Mouse (Mus musculus) hindbrain, embryonic 16.5 days (tissue): ENCODE data around the gene Itsn2. TPM values are rescaled to one million over a fixed set of nuclear protein-coding genes. Genes with fewer than 3 reads are reported as not detected.

Experiments
- ATAC-seq: fragments of 200-750 bp; cut with Nextera tagmentation; 2 replicates; pipeline ENCODE4 v1.8.0; 2017; ENCODE audit warnings: moderate TSS enrichment, moderate library complexity
- H3K27ac ChIP-seq: fragments of 300-500 bp; sonication (generic); 2 replicates; pipeline ENCODE4 v1.5.1; 2014; ENCODE audit warnings: low read depth, mild to moderate bottlenecking, control low read depth, low read length, moderate library complexity
- H3K27me3 ChIP-seq: fragments of 300-500 bp; sonication (generic); replicated peaks from 2 replicates; pipeline ENCODE4 v1.6.1; 2014; ENCODE audit warnings: low read length; ENCODE audit not compliant: control insufficient read depth, insufficient read depth
- H3K36me3 ChIP-seq: fragments of 300-500 bp; sonication (generic); 2 replicates; pipeline ENCODE4 v1.6.1; 2014; ENCODE audit warnings: mild to moderate bottlenecking, low read length, moderate library complexity, mixed read lengths; ENCODE audit not compliant: control insufficient read depth, insufficient read depth
- H3K4me1 ChIP-seq: fragments of 300-500 bp; sonication (generic); 2 replicates; pipeline ENCODE4 v1.6.1; 2014; ENCODE audit warnings: low read depth, low read length; ENCODE audit not compliant: control insufficient read depth, insufficient read depth
- H3K4me2 ChIP-seq: fragments of 300-500 bp; sonication (generic); 2 replicates; pipeline ENCODE4 v1.6.1; 2014; ENCODE audit warnings: mild to moderate bottlenecking, low read length, control low read depth, moderate library complexity
- H3K4me3 ChIP-seq: fragments of 300-500 bp; sonication (generic); 2 replicates; pipeline ENCODE4 v1.5.1; 2014; ENCODE audit warnings: mild to moderate bottlenecking, low read length, control low read depth, moderate library complexity
- H3K9ac ChIP-seq: fragments of 300-500 bp; sonication (generic); 2 replicates; pipeline ENCODE4 v1.6.1; 2014; ENCODE audit warnings: low read depth, mild to moderate bottlenecking, control low read depth, low read length, moderate library complexity
- H3K9me3 ChIP-seq: fragments of 300-500 bp; sonication (generic); 2 replicates; pipeline ENCODE4 v1.6.1; 2014; ENCODE audit warnings: mild to moderate bottlenecking, low read length, moderate library complexity; ENCODE audit not compliant: control insufficient read depth
- WGBS: fragments of 180-500 bp; shearing (Covaris S2); extraction: QIAGEN DNeasy Blood & Tissue Kit; methylation state at CpG from one replicate; pipeline ENCODE4 v1.1.7; 2014; 5-methylcytosine and 5-hydroxymethylcytosine counted together
- polyA plus RNA-seq: library from polyadenylated mRNA; unstranded; fragments of >200 nt; fragmentation: Nextera tagmentation; extraction: Ambion mirVana; gene quantifications from 2 replicates; pipeline ENCODE4 v1.2.1, GENCODE M21; 2015

The Itsn2 gene
- polyA plus RNA-seq, 1 experiment from 2014 or later = 24.4 TPM

DNA sequence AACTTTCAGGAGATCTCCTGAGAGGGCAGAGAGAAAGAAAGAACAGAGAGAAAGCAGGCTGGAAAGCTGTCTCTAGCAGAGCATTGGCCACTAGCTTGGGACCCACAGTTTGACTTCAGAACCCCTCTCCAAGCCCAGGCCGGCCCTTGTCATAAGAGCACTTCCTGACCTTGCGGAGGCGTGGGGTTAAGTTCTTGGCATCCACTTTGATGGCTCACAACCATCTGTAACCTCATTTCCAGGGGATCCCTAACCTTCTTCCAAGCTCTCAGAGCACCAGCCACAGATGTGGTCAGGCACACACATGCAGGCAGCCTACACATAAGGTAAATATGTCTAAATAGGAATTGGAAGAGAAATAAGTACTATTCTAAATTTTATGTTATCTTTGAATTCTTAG is 35.0 kb upstream of the Itsn2 start:
- Histone ChIP-seq H3K27me3 (no peaks in the 10 kb centered on the region), H3K4me3 (no peak overlapping the region), H3K9ac (no peak overlapping the region), H3K4me1 (no peaks in the 10 kb centered on the region), H3K36me3 (no peaks in the 10 kb centered on the region), H3K4me2 (no peak overlapping the region), H3K27ac (no peak overlapping the region), H3K9me3 (no peaks in the 10 kb centered on the region)
- no peak for ATAC-seq
- 75% methylated on average over 3 of the region's 3 CpGs for WGBS

DNA sequence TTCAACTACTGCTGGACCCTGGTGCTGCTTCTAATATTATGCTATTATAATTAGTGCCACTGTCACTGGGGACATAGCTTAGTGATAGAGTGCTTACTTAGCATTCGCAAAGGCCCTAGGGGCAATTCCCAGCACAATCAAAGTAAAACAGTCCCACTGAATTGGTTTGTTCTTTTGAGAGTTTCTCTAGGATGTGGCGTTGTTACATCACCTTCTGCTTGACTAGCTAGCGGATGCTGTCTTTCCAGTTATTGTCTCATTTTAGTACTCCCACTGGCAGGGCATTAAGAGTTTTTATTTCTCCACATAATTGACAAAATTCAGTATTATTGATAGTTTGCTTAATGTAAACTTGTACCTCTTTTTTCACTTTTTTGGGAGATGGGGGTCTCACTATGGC is 34.4 kb upstream of the Itsn2 start:
- Histone ChIP-seq H3K4me1 (no peaks in the 10 kb centered on the region), H3K27me3 (no peaks in the 10 kb centered on the region), H3K9me3 (no peaks in the 10 kb centered on the region), H3K9ac (no peak overlapping the region), H3K36me3 (no peaks in the 10 kb centered on the region), H3K4me3 (no peak overlapping the region), H3K4me2 (no peak overlapping the region), H3K27ac (no peak overlapping the region)
- 73% methylated on average over 3 of the region's 3 CpGs for WGBS
- ATAC-seq = no peak

DNA sequence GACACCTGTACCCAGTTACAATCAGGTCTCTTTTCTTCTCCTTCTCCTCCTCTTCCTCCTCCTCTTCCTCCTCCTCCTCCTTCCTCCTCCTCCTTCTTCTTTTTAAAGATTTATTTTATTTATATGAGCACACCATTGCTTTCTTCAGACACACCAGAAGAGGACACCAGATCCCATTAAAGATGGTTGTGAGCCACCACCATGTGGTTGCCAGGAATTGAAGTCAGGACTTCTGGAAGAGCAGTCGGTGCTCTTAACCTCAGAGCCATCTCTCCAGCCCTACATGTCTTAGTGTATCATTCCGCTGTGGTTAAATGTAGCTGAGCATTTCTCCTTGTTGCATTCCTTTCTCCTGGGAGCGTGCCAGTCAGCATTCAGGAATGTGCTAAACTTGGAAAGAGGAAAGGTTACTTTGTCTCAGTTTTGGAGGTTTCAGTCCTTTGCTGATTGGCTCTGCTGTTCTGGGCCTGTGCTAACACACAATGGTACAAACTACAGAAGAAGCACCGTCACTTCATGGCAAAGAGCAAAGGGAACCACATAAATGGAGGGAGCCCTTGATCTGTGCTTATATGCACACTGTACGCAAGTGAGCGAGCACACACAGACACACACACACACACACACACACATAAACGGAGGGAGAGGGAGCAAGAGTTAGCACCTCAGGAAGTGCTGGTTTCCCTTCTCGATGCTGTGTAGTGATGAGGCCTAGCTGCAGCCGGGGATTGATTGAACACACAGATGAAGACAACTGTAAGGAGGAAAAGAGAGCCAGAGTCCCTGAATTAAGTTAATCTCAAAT is 33.8 kb upstream of the Itsn2 start:
- Histone ChIP-seq H3K4me2 (no peak overlapping the region), H3K4me3 (no peak overlapping the region), H3K36me3 (no peaks in the 10 kb centered on the region), H3K9ac (no peak overlapping the region), H3K4me1 (no peaks in the 10 kb centered on the region), H3K9me3 (no peaks in the 10 kb centered on the region), H3K27me3 (no peaks in the 10 kb centered on the region), H3K27ac (no peak overlapping the region)
- whole genome bisulfite sequencing = 84% methylated on average over 9 of the region's 9 CpGs
- ATAC-seq = no peak

DNA sequence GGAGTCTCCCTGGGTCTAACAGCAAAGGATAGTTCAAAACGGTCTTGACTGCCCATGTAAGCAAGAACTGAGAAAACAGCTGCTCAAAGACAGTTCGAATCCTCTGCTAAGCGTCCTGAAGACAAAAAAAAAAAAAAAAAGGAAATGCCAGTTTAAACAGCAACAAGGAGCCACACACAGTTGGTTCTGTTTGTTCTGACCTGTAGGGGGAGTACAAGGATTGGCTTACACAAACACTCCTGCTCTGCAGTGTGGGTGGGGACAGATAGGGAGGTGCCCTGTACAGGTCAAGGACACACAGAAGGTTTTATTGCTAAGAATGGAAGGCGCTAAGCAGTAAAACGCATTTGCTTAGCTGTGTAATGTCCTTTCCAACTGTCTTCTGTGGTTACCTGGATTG is 20.6 kb upstream of the Itsn2 start:
- no peak for ATAC-seq
- Histone ChIP-seq H3K4me2 (no peak overlapping the region), H3K9me3 (no peaks in the 10 kb centered on the region), H3K4me3 (no peak overlapping the region), H3K9ac (no peak overlapping the region), H3K36me3 (no peaks in the 10 kb centered on the region), H3K4me1 (no peaks in the 10 kb centered on the region), H3K27me3 (no peaks in the 10 kb centered on the region), H3K27ac (no peak overlapping the region)
- 39% methylated on average over 5 of the region's 5 CpGs for WGBS

DNA sequence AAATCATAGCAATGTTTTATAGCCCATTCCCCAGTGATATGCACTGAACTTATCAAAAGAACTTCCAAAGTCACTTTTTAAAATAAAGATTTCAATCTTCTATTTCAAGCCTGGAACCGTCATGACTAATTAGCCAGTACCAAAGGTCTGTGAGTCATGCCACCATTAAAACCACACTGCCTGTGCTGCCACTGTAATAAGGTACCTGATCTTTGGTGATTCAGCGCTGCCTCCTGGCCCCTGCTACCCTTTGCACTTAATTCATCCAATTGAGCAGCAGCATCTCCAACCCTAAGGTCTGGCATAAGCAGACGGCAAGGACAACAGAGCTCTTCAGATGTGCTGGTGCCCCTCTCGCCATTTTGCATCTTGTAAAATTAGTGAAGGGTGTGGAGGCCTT is 18.4 kb upstream of the Itsn2 start:
- Histone ChIP-seq H3K36me3 (no peaks in the 10 kb centered on the region), H3K9ac (no peak overlapping the region), H3K9me3 (no peaks in the 10 kb centered on the region), H3K27me3 (no peaks in the 10 kb centered on the region), H3K27ac (no peak overlapping the region), H3K4me1 (no peaks in the 10 kb centered on the region), H3K4me2 (no peak overlapping the region), H3K4me3 (no peak overlapping the region)
- ATAC-seq = no peak
- WGBS = 82% methylated on average over 4 of the region's 4 CpGs

DNA sequence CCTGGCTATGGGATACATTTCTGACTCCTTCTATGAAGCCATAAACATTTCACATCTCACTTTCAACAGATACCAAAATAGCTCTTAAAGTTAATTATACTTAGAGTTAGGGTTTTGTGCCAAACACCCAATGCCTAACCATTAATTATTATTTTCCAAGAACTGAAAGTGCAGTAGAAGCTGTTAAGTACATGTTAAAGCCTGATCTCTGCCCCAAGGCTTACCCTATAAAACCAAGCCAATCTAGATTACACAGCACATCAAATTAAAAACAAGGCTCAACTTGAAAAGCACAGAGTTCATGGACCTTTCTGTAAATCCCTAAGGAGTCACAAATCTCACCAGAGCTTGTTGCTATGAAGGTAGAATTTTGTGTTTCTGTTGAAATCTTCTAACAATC is 10.1 kb upstream of the Itsn2 start:
- H3K4me1 ChIP-seq = no peaks in the 10 kb centered on the region
- no peak for ATAC-seq
- no peaks in the 10 kb centered on the region for H3K36me3 ChIP-seq
- H3K27ac ChIP-seq = no peak overlapping the region
- no peaks in the 10 kb centered on the region for H3K27me3 ChIP-seq
- no peak overlapping the region for H3K9ac ChIP-seq
- H3K4me3 ChIP-seq = no peak overlapping the region
- no peaks in the 10 kb centered on the region for H3K9me3 ChIP-seq
- no peak overlapping the region for H3K4me2 ChIP-seq

DNA sequence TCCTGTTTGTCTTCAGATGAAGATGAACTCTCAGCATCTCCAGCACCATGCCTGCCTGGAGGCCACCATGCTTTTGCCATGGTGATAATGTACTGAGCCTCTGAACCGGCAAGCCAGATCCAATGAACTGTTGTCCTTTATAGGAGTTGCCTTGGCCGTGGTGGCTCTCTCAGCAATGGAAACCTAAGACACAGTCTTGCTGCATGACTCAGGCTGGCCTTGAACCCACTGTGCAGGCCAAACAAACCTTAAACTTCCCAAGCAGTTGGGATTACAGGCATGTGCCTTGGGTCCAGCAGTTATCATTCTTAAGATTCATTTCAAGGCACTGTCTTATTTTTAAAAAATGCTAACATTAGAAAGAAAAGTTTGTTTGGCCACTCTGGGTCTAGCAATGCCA is 4.6 kb upstream of the Itsn2 start:
- no peak overlapping the region for H3K4me3 ChIP-seq
- no peak overlapping the region for H3K4me2 ChIP-seq
- no peaks in the 10 kb centered on the region for H3K4me1 ChIP-seq
- H3K27ac ChIP-seq = no peak overlapping the region
- no peaks in the 10 kb centered on the region for H3K27me3 ChIP-seq
- no peak overlapping the region for H3K9ac ChIP-seq
- no peak for ATAC-seq
- H3K9me3 ChIP-seq = no peaks in the 10 kb centered on the region
- no peaks in the 10 kb centered on the region for H3K36me3 ChIP-seq
- WGBS = 90% methylated on average over 2 of the region's 2 CpGs

DNA sequence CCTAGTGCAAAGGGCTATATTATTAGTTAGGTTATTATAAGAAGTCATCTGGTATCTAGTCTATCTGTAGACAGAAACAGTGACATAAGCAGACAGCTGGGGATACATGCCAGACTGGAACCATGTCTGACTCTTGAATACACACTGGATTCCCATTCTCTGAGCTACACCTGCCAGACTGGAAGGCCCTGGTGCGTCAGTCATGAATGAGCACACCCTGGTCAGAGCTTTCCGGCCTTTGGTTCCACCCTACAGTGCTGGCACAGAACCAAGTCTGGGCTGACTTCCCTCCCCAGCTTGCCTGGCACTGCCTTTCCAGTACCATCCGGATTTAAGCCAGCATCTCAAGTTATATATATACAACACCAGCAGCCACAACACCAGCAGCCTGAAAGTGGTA is 3.8 kb upstream of the Itsn2 start:
- ATAC-seq = no peak
- WGBS = 43% methylated on average over 3 of the region's 3 CpGs
- H3K27me3 ChIP-seq = no peaks in the 10 kb centered on the region
- H3K9me3 ChIP-seq = no peaks in the 10 kb centered on the region
- no peaks in the 10 kb centered on the region for H3K36me3 ChIP-seq
- no peak overlapping the region for H3K27ac ChIP-seq
- H3K9ac ChIP-seq = no peak overlapping the region
- H3K4me2 ChIP-seq = no peak overlapping the region
- H3K4me3 ChIP-seq = no peak overlapping the region
- peaks cover under 1% of the 10 kb centered on the region; the same call in 1 of the 2 replicates for H3K4me1 ChIP-seq

DNA sequence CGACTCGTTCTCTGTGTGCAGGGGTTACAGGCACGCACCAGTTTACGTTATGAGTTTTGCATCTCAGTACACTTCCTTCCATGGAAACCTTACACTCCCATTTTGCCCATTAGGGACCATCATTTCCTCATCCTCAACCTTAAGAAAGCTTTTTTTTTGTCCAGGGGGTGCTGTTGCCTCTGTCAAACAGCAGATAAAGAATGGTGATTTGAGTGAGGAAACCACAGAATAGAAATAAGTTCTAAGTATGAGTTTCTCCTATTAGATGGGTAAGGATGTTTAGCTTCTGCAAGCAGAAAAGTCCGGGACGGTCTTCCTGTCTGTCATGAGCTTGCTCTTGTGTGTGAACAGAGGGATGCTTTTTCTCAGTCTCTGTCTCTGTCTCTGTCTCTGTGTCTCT is 413 bp upstream of the Itsn2 start:
- Histone ChIP-seq H3K27ac (no peak overlapping the region), H3K4me3 (peak overlapping the region; percentile 97), H3K9ac (no peak overlapping the region; the same call in 1 of the 2 replicates), H3K27me3 (no peaks in the 10 kb centered on the region), H3K4me2 (peak overlapping the region; percentile 87), H3K9me3 (no peaks in the 10 kb centered on the region), H3K36me3 (no peaks in the 10 kb centered on the region), H3K4me1 (peaks cover 5% of the 10 kb centered on the region)
- ATAC-seq = no peak
- 64% methylated on average over 6 of the region's 6 CpGs for WGBS
